In genomic region chr2:131561344-131561870, GRCm38 (mm10) we compare ENCODE assay signal across 8 mouse cellular contexts. TPM values are rescaled to one million over a fixed set of nuclear protein-coding genes. Genes with fewer than 3 reads are reported as not detected.
A peak's percentile ranks its signal among the peaks of the same experiment; 100 is the strongest.
DNase-seq lines count a peak whose midpoint lies in the region; ATAC-seq and TF ChIP-seq lines count a peak whose summit lies in the region.

No protein-coding gene starts in this region.

- no peak overlapping the region for H3K27ac ChIP-seq in limb, embryonic 13.5 days
- no peak overlapping the region for H3K27ac ChIP-seq in stomach, postnatal 0 days (replicated peaks)

- no peak for ATAC-seq in limb, embryonic 13.5 days (ENCODE audit: low FRiP score, low read depth)
- ATAC-seq in stomach, postnatal 0 days (ENCODE audit: low FRiP score, low TSS enrichment) = no peak
- ATAC-seq in monocyte, adult 5-6 weeks (replicated peaks; ENCODE audit: insufficient number of reproducible peaks, low FRiP score, low TSS enrichment, poor library complexity, severe bottlenecking) = no peak

- peak overlapping the region; percentile 26; the same call in 1 of the 2 replicates for H3K9ac ChIP-seq in limb, embryonic 13.5 days
- H3K9ac ChIP-seq in stomach, postnatal 0 days (ENCODE audit: low read length) = no peak overlapping the region

- no peak for TF ChIP-seq EP300 in stomach, postnatal 0 days (optimal IDR thresholded peaks at IDR 0.05)

- H3K4me3 ChIP-seq in limb, embryonic 13.5 days = peak overlapping the region; percentile 54
- peak overlapping the region; percentile 45 for H3K4me3 ChIP-seq in stomach, postnatal 0 days (ENCODE audit: low read depth, low read length)

- 4% methylated on average over 33 of the region's 33 CpGs for WGBS in limb, embryonic 13.5 days
- 5% methylated on average over 33 of the region's 33 CpGs for WGBS in stomach, postnatal 0 days

- no peaks in the 10 kb centered on the region for H3K36me3 ChIP-seq in limb, embryonic 13.5 days
- no peaks in the 10 kb centered on the region for H3K36me3 ChIP-seq in stomach, postnatal 0 days (ENCODE audit: control insufficient read depth, insufficient read depth, low read length)

- H3K27me3 ChIP-seq in limb, embryonic 13.5 days = peaks cover 100% of the 10 kb centered on the region
- H3K27me3 ChIP-seq in stomach, postnatal 0 days (ENCODE audit: control insufficient read depth, insufficient read depth, low read length) = peaks cover 14% of the 10 kb centered on the region

- intact Hi-C loops in left cerebral cortex, postnatal 25 days (cut with DNase I) = no loop called here

- H3K4me2 ChIP-seq in limb, embryonic 13.5 days (replicated peaks) = peak overlapping the region; percentile 83
- H3K4me2 ChIP-seq in stomach, postnatal 0 days (replicated peaks; ENCODE audit: low read depth) = peak overlapping the region; percentile 70

- DNase-seq in adrenal gland, postnatal 10 days = peak; percentile 34
- no peak for DNase-seq in adrenal gland, postnatal 25 days
- peak; percentile 34 for DNase-seq in retina, postnatal 1 day
- DNase-seq in retina, embryonic 14.5 days (ENCODE audit: low spot score) = no peak
- DNase-seq in stomach, postnatal 0 days (ENCODE audit: low spot score) = peak; percentile 12
- no peak for DNase-seq in left cerebral cortex, postnatal 25 days (ENCODE audit: low spot score in 2 of 2)

- H3K9me3 ChIP-seq in limb, embryonic 13.5 days = no peaks in the 10 kb centered on the region
- no peaks in the 10 kb centered on the region for H3K9me3 ChIP-seq in stomach, postnatal 0 days (ENCODE audit: control insufficient read depth, low read length)

- peaks cover 20% of the 10 kb centered on the region for H3K4me1 ChIP-seq in limb, embryonic 13.5 days
- no peaks in the 10 kb centered on the region for H3K4me1 ChIP-seq in stomach, postnatal 0 days (replicated peaks; ENCODE audit: control insufficient read depth, insufficient read depth)

- TF ChIP-seq CTCF in stomach, postnatal 0 days (IDR thresholded peaks at IDR 0.05; ENCODE audit: low read depth) = no peak

RNA-seq across cellular contexts. Expression of gene Adra1d, which starts 0.7 kb away (rescaled TPM):
- total RNA-seq in adrenal gland, postnatal 10 days (2021) = 10 to 100 TPM; 12.0 to 17.7 TPM
- 19.2 and 36.8 TPM in 2 replicates for total RNA-seq in adrenal gland, postnatal 25 days (2021)
- polyA plus RNA-seq in limb, embryonic 13.5 days (2015; fragmentation: Nextera tagmentation; extraction: Ambion mirVana) = 0.17 and 0.38 TPM in 2 replicates
- 0.33 and 0.44 TPM in 2 replicates for polyA plus RNA-seq in stomach, postnatal 0 days (2015; fragmentation: Nextera tagmentation; extraction: Ambion mirVana)
- total RNA-seq in monocyte, adult 5-6 weeks (2017) = not detected in 3 replicates
- 10 to 100 TPM; 47.0 to 62.0 TPM for total RNA-seq in left cerebral cortex, postnatal 25 days (2021)

Comparison
In these comparisons a context has a peak if more than half of its experiments do, and no peak if none do; other contexts are left out.
1. DNase-seq: peak in adrenal gland, postnatal 10 days (single experiment), retina, postnatal 1 day (single experiment) and stomach, postnatal 0 days (single experiment); none in adrenal gland, postnatal 25 days (single experiment), retina, embryonic 14.5 days (single experiment) and left cerebral cortex, postnatal 25 days (0 of 2).
2. RNA of gene Adra1d, which starts 0.7 kb away (total RNA-seq): 47.0 to 62.0 TPM in left cerebral cortex, postnatal 25 days, 19.2 to 36.8 TPM in adrenal gland, postnatal 25 days and 12.0 to 17.7 TPM in adrenal gland, postnatal 10 days; not detected in monocyte, adult 5-6 weeks; every median in the first group is over 10 times any median in the second.